Mouse (Mus musculus): ENCODE results near the gene Enox2. TPM values are rescaled to one million over a fixed set of nuclear protein-coding genes. Genes with fewer than 3 reads are reported as not detected.
A peak's percentile ranks its signal among the peaks of the same experiment; 100 is the strongest.

The Enox2 gene
- total RNA-seq (2014; rRNA removed), result 9.2 and 9.4 TPM in 2 replicates
- polyA plus RNA-seq (2015; fragmentation: Nextera tagmentation; extraction: Ambion mirVana), result 5.9 and 8.6 TPM in 2 replicates

GRCm38 (mm10) chrX:49287700-49288563 lies at the start of gene Enox2:
Gene Enox2, minus strand, starts transcription at chrX:49288259.
- DNase-seq (peak; percentile 92), ATAC-seq (peak; percentile 99)
- no peak for TF ChIP-seq CTCF (IDR thresholded peaks at IDR 0.05; ENCODE audit: low read depth)
- no peaks in the 10 kb centered on the region for H3K4me1 ChIP-seq (ENCODE audit: insufficient read depth)
- H3K36me3 ChIP-seq (ENCODE audit: insufficient read depth), result no peaks in the 10 kb centered on the region
- H3K9ac ChIP-seq, result peak within 1 kb of the TSS; percentile 73
- H3K9me3 ChIP-seq (ENCODE audit: low read length), result no peaks in the 10 kb centered on the region
- peak within 1 kb of the TSS; percentile 54 for H3K4me3 ChIP-seq (ENCODE audit: low read depth, low read length)
- 26% methylated on average over 26 of the region's 26 CpGs for WGBS
- H3K4me2 ChIP-seq (ENCODE audit: low read depth), result peak within 1 kb of the TSS; percentile 46
- no peaks in the 10 kb centered on the region for H3K27me3 ChIP-seq (ENCODE audit: insufficient read depth, low read length)
- peak within 1 kb of the TSS; percentile 71 for H3K27ac ChIP-seq (ENCODE audit: low read depth, low read length)

- H3K4me2 ChIP-seq (ENCODE audit: low read depth), result no peak overlapping the region
- 40% methylated on average over 1 of the region's 1 CpGs for WGBS
- peak; percentile 51 for TF ChIP-seq CTCF (IDR thresholded peaks at IDR 0.05; ENCODE audit: low read depth)
- H3K4me3 ChIP-seq (ENCODE audit: low read depth, low read length), result no peak overlapping the region
- peak; percentile 3 for DNase-seq
- H3K27me3 ChIP-seq (ENCODE audit: insufficient read depth, low read length), result no peaks in the 10 kb centered on the region
- H3K4me1 ChIP-seq (ENCODE audit: insufficient read depth), result no peaks in the 10 kb centered on the region
- H3K27ac ChIP-seq (ENCODE audit: low read depth, low read length), result no peak overlapping the region
- ATAC-seq, result no peak
- no peaks in the 10 kb centered on the region for H3K9me3 ChIP-seq (ENCODE audit: low read length)
- no peaks in the 10 kb centered on the region for H3K36me3 ChIP-seq (ENCODE audit: insufficient read depth)
- H3K9ac ChIP-seq, result no peak overlapping the region
Measured at GRCm38 (mm10) chrX:49309496-49309895, 21.4 kb upstream of the Enox2 start.

GRCm38 (mm10) chrX:49306659-49307058 lies 18.6 kb upstream of the Enox2 start:
- Histone ChIP-seq H3K4me2 (ENCODE audit: low read depth) (no peak overlapping the region), H3K9me3 (ENCODE audit: low read length) (no peaks in the 10 kb centered on the region), H3K36me3 (ENCODE audit: insufficient read depth) (no peaks in the 10 kb centered on the region), H3K27ac (ENCODE audit: low read depth, low read length) (no peak overlapping the region), H3K9ac (no peak overlapping the region), H3K27me3 (ENCODE audit: insufficient read depth, low read length) (no peaks in the 10 kb centered on the region), H3K4me1 (ENCODE audit: insufficient read depth) (no peaks in the 10 kb centered on the region), H3K4me3 (ENCODE audit: low read depth, low read length) (no peak overlapping the region)
- no peak for ATAC-seq
- peak; percentile 73 for TF ChIP-seq CTCF (IDR thresholded peaks at IDR 0.05; ENCODE audit: low read depth)
- WGBS, result 21% methylated on average over 5 of the region's 5 CpGs
- DNase-seq, result peak; percentile 31

GRCm38 (mm10) chrX:49279918-49280586 lies 8.0 kb downstream of the Enox2 start:
- Histone ChIP-seq H3K4me2 (ENCODE audit: low read depth) (no peak overlapping the region), H3K4me1 (ENCODE audit: insufficient read depth) (no peaks in the 10 kb centered on the region), H3K36me3 (ENCODE audit: insufficient read depth) (no peaks in the 10 kb centered on the region), H3K9ac (no peak overlapping the region), H3K27ac (ENCODE audit: low read depth, low read length) (no peak overlapping the region), H3K9me3 (ENCODE audit: low read length) (no peaks in the 10 kb centered on the region), H3K27me3 (ENCODE audit: insufficient read depth, low read length) (no peaks in the 10 kb centered on the region), H3K4me3 (ENCODE audit: low read depth, low read length) (no peak overlapping the region)
- DNase-seq, result no peak
- ATAC-seq, result no peak
- WGBS, result 76% methylated on average over 2 of the region's 2 CpGs
- TF ChIP-seq CTCF (IDR thresholded peaks at IDR 0.05; ENCODE audit: low read depth), result no peak

GRCm38 (mm10) chrX:49273487-49274042 lies 14.5 kb downstream of the Enox2 start:
- Histone ChIP-seq H3K9ac (peak overlapping the region; percentile 43; the same call in 1 of the 2 replicates), H3K27me3 (ENCODE audit: insufficient read depth, low read length) (no peaks in the 10 kb centered on the region), H3K4me1 (ENCODE audit: insufficient read depth) (no peaks in the 10 kb centered on the region), H3K4me3 (ENCODE audit: low read depth, low read length) (peak overlapping the region; percentile 30), H3K4me2 (ENCODE audit: low read depth) (peak overlapping the region; percentile 44), H3K36me3 (ENCODE audit: insufficient read depth) (no peaks in the 10 kb centered on the region), H3K9me3 (ENCODE audit: low read length) (no peaks in the 10 kb centered on the region), H3K27ac (ENCODE audit: low read depth, low read length) (0 out of 2 replicates have a peak overlapping the region, but pooled peaks have one; percentile 9)
- TF ChIP-seq CTCF (IDR thresholded peaks at IDR 0.05; ENCODE audit: low read depth), result no peak
- ATAC-seq, result peak; percentile 54
- WGBS, result 31% methylated on average over 12 of the region's 12 CpGs
- DNase-seq, result peak; percentile 30

GRCm38 (mm10) chrX:49250816-49251215 lies 37.2 kb downstream of the Enox2 start:
- Histone ChIP-seq H3K4me2 (ENCODE audit: low read depth) (no peak overlapping the region), H3K27ac (ENCODE audit: low read depth, low read length) (no peak overlapping the region), H3K9me3 (ENCODE audit: low read length) (no peaks in the 10 kb centered on the region), H3K9ac (no peak overlapping the region), H3K36me3 (ENCODE audit: insufficient read depth) (no peaks in the 10 kb centered on the region), H3K4me1 (ENCODE audit: insufficient read depth) (no peaks in the 10 kb centered on the region), H3K27me3 (ENCODE audit: insufficient read depth, low read length) (no peaks in the 10 kb centered on the region), H3K4me3 (ENCODE audit: low read depth, low read length) (no peak overlapping the region)
- DNase-seq (no peak), ATAC-seq (no peak)
- 82% methylated on average over 4 of the region's 4 CpGs for WGBS
- TF ChIP-seq CTCF (IDR thresholded peaks at IDR 0.05; ENCODE audit: low read depth), result no peak

Data from forebrain, postnatal 0 days (tissue).